Mouse (Mus musculus) MEL (cell line): Measurements from ENCODE around the gene Zfp653.

Experiments
- BHLHE40 ChIP-seq: IDR thresholded peaks from 2 replicates; pipeline ENCODE4 v1.6.1; 2012; ENCODE audit warnings: low read depth, mild to moderate bottlenecking, inconsistent platforms, low read length, improper control_type of control experiment, borderline replicate concordance
- CHD2 ChIP-seq: IDR thresholded peaks from 2 replicates; pipeline ENCODE4 v1.6.1; 2011; ENCODE audit warnings: low read length, improper control_type of control experiment
- GATA1 ChIP-seq: IDR thresholded peaks from 2 replicates; pipeline ENCODE4 v1.6.1; 2011; ENCODE audit warnings: low read depth, low read length, improper control_type of control experiment
- JUND ChIP-seq: IDR thresholded peaks from 2 replicates; pipeline ENCODE4 v1.6.1; 2011; ENCODE audit warnings: low read depth, mild to moderate bottlenecking, improper control_type of control experiment, low read length
- UBTF ChIP-seq: IDR thresholded peaks from 2 replicates; pipeline ENCODE4 v1.6.1; 2012; ENCODE audit warnings: low read depth, mild to moderate bottlenecking, inconsistent platforms, low read length, improper control_type of control experiment, moderate library complexity, borderline replicate concordance; ENCODE audit not compliant: insufficient read depth
- ZC3H11A ChIP-seq: IDR thresholded peaks from 2 replicates; pipeline ENCODE4 v1.6.1; 2012; ENCODE audit warnings: low read depth, mild to moderate bottlenecking, inconsistent platforms, low read length, improper control_type of control experiment
- ZNF384 ChIP-seq: IDR thresholded peaks from 2 replicates; pipeline ENCODE4 v1.6.1; 2012; ENCODE audit warnings: low read depth, mild to moderate bottlenecking, inconsistent platforms, low read length, improper control_type of control experiment

DNA sequence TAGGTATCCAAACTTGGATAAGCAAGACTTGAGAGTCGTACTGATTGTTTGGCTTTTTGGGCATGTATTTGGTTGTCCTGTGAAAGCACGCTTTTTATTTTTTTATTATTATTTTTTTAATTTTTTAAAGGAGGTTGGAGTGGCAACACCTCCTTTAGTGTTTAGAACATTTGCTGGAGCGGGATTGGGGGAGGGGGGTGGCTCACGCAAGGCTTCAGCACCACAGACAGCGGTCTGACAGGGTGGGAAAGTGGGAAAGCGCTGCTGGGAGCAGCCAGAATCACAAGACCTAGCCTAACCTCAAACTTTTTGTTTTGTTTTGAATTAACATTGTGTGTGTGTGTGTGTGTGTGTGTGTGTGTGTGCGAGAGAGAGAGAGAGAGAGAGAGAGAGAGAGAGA lies 17.5 kb downstream of the Zfp653 start:
- TF ChIP-seq CHD2 (no peak), ZC3H11A (no peak), ZNF384 (no peak), BHLHE40 (no peak), JUND (no peak), GATA1 (no peak), UBTF (no peak)
